Mouse (Mus musculus) urinary bladder, adult 18-20 months (tissue): ENCODE data around the gene Mgll.

Experiments
- DNase-seq, 2 experiments: peaks; one replicate each; pipeline ENCODE4 v3.0.0; 2022; ENCODE audit warnings: low spot score in 2 of 2, mixed read lengths in 2 of 2

Mgll gene

DNA sequence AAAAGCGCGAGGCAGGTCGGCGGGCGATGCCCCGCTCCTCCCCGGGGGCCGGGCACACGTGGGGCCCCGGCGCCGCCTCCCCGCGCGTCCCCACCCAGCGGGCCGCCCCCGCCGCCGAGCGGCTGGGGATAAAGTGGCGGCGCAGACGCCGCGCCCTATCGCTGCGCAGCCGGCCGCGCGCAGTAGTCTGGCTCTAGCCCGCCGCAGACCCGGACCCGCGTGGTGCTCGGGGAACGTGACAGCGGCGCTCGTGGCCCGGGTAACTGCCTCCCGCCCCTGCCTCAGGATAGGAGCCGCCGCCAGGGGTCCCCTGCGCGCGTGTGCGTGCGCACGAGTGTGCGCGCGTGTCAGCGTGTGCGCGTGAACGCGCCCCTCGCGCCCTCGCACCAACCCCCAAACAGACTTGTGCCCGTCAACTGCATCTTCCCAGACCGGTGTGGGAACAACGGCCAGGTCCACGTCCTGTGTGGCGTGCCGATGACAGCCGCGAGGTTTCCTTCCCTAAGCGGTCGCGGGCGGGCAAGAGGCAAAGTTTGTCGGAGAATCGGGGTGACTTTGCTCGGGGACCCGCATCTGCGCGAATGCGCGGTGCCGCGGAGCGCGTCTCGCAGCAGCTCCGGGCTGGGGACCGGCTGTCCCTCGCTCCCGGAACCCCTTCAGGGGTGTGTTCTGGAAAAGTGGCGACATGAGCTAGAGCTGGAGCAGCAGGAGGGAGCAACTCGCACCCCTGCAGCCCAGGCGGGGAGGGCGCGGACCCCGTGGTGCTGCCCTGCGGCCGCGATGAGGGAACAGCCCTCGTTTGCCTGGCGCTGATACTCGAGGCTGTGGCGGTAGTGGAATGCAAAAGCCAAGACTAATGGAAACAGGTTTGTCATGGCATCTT lies at the start of gene Mgll:
Gene Mgll, plus strand, starts transcription at position 100 of the 883 bp plus-strand sequence.
- peak; percentile 29 to 53 for DNase-seq

DNA sequence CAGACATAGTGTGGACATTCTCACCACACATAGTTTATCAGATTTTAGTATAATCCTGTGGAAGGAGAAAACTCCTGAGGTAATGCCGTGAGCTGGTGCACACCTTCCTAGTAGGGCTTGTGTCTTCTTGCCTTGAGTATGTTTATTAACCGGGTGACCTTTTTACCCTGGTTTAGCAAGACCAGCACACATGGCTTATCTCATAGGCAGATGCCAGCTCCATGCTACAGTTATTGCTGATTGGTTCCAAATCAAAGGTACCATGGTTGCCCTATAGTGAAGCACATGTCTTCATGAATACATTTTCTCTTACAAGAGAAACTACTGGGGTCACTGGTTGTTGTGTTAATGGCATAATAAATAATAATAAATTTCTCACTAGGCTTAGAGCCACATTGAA lies 48.4 kb upstream of the Mgll start:
- DNase-seq: no peak

DNA sequence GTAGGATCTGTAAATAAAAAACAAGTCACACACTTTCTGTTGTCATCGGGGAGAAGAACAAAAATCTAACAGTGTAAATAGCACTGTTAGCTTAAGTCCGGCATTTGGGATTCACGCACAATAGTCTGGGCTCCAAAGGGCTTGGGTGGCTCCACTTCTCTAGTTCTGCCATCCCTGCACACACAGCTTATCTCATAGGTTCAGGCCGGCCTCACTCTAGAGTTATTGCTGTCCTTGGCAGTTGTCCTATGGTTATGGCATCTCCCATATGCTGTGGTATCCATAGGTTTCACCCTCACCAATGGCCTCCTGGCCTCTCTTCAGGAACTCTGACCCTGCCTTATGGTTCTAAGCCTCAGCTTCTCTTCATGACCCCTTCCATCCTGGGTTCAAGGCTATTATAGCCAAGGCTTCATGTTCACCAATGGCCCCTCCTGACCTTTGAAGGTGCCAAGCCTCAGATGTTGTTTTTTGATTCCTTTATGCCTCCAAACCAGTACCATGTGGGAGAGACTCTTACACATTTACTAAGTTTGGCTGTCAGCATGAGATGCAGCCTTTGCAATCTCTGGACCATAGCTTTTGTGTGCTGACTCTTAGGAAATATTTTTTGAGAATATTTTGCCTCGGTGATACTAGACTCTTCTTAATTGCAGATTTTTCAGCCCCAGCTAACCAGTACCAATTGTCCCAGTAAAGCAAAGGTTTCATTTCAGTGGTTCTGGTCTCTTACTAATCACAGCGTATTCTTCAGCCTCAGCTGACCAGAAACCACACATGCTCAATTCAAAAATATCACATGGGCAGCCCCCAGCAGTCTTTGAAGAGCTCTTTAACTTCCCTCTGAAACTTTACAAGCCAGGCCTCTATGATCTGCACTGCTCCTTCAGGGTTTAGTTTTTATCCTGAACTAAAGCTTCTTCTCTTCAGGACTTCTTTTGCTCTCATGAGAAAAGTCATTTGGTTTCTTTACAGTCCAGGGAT lies 47.2 kb upstream of the Mgll start:
- no peak for DNase-seq

GRCm38 (mm10) chr6:88677738-88678137 lies 46.5 kb upstream of the Mgll start:
- DNase-seq: no peak

GRCm38 (mm10) chr6:88681026-88681425 lies 43.2 kb upstream of the Mgll start:
- DNase-seq: no peak

DNA sequence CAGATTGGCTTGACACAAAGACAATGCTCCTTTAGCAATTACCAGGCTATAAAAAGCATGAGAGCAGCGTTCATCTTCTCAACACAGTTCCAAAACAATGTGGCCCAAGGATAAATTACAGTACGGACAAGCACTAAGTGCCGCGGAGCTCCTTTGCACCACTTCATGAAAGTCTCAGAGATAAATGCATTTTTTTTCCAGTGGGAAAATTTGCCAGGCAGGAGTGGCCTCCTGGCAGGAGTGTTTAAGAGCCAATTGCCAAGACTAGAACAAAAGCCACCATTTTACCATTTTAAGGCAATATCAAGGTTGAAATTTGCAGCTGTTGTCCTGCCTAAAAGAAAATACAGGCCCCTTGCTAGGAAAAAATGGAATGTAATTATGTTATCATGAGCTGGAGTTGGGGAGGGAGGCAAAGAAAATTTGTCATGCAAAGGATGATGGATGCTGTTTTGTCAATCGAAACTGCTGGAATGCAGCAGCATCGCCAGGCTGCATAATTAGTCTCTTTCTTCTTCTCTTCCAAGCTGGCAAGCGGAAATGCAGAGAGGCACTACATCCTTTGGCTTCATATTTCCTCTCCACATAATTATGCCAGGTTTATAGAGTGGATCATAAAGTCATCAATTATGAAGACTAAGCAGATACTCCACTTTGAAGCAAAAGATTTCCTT lies 40.7 kb upstream of the Mgll start:
- no peak for DNase-seq

- DNase-seq: no peak
These were observed 36.0 kb upstream of the Mgll start for GRCm38 (mm10) chr6:88688171-88688570.

DNA sequence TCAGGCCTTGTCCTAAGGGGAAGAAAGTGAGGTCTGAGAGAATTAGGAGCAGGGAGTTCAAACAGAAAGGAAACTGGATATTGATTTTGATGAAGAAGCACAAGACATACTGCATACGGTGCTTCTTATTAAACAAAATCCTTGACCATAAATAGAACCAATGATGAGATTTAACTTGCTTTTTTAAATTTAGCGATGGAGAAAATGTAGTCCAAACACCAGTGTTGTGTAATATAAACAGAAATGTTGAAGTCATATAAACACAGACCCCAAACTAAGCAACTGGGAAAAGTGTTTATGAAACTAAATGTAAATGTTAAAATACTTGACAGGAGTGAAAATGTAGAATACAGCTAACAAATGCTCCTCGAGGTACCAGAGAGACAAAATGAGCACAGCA lies 35.5 kb upstream of the Mgll start:
- no peak for DNase-seq

DNA sequence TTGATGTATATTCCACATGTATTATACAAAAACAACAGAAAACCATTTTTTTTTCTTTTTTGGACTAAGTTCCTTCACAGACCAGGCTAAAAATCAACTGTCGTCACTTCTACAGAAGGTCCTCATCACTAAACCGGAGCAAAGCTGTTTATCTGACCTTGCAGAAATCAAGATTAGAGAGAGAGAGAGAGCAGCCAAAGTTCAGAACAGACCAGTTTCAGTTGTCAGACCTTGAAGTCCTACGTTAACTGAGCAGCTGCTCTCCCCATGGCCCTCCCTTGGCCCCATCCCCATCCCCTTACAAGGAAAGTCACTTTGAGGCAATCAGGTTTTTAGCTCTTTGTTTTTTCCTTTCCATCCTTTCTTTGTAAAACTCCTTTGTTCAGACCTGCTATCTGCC lies 34.0 kb upstream of the Mgll start:
- no peak for DNase-seq

GRCm38 (mm10) chr6:88691361-88691760 lies 32.9 kb upstream of the Mgll start:
- DNase-seq: no peak

DNA sequence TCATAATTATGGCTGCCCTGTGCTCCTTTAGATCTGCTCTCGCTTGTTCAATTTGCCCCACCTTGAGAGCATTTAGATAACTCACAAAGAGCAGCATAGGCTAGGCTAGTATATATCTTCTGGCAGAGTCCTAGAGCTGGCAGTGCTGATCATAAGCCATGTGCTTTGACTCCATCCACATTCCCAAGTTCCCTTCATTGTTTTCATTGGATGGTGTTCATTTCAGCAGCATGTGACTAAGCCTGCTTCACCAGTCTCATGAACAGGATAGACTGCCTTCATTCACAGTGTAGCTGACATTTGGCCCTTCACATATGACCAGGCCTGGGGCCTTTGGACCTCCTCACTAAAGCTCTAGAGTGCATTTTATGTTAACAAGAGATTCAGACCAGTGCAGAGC lies 21.3 kb upstream of the Mgll start:
- no peak for DNase-seq

DNA sequence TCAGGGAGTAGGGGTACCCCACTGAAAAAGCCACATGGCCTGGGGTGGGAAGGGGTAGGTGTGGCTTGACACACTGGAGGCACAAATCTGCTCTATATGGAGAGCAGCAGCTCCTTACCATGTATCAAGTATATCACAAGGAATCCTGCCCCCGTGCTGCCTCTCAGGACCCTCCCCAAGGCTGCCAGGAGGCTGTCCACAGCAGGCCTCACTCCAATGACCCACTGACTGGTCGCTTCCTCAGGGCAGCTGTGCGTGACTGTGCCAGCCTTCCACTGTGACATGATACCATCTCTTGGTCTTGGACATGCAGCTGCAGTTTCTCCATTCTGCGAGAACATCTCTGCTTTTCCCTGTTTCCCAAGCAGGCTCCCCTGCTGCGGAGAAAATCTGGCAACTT lies 20.5 kb upstream of the Mgll start:
- no peak for DNase-seq

GRCm38 (mm10) chr6:88708401-88709278 lies 15.6 kb upstream of the Mgll start:
- DNase-seq: no peak

- DNase-seq: no peak
These were observed 15.0 kb upstream of the Mgll start for GRCm38 (mm10) chr6:88709279-88709575.

GRCm38 (mm10) chr6:88711313-88711712 lies 12.9 kb upstream of the Mgll start:
- DNase-seq: no peak

DNA sequence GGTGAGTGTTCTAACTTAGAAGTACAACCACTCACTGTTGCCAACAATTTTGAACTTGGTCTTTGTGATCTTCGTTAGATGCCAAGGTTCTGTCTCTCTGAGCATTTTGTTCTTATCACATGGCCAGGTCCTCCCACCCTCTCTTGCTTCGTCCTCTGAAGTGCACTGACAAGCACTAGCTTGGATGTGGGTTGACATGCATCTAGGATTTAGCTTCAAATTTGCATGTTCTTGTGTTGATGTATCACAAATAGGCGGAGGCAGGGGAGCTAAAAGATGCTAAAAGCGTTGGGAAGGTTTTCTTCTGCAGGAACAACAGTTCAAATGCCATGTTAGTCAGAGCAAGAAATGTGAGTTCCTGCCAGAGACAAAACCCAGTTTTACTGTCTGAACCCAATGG lies 12.1 kb upstream of the Mgll start:
- DNase-seq: no peak

- DNase-seq: no peak
These were observed 10.9 kb upstream of the Mgll start for GRCm38 (mm10) chr6:88713320-88713719.

DNA sequence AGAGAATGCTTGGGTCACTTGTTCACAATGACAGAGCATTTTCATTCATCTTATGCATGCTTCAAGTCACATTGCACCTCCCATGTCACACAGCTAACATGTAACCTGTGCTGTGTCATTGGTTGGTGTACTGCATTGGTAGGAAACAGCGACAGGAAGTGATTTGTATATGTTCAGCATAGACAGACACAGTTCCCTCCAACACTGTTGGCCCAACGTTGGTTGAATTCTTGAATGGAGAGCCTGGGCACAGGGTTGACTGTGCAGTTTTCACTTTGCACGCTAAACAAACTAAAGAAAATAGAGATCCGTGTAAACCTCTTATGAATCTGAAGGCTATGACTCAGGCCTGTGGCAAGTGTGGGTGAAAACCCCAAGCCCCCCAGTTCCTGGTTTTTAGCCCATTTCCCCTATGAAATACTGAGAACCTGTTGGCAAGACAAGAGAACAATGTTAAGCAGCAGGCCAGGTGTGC lies 10.0 kb upstream of the Mgll start:
- no peak for DNase-seq

DNA sequence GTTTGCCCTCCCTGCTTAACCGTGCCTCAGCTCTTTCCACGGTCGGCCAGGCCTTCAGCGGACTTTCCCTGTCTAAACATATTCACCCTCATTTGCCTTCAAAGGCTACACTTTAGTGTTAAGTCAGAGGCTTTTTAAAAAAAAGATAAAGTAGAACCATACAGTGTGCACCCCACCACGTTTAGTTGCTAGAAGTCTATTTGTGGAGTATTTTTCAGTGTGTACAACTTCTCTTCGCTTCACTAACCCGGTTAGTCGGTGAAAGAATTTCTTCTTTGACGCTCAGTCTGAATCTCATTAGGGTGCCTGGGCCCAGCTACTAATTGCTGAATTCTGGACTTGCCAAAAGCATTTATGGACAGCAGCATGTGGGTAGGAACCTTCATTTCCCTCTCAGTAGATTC lies 8.8 kb upstream of the Mgll start:
- DNase-seq: no peak

- DNase-seq: no peak
These were observed 8.2 kb upstream of the Mgll start for GRCm38 (mm10) chr6:88715966-88716365.
